Mouse (Mus musculus) liver, embryonic 14.5 days (tissue): Measurements from ENCODE around the gene Gm7544. TPM values are rescaled to one million over a fixed set of nuclear protein-coding genes. Genes with fewer than 3 reads are reported as not detected.
"Not testable (repeated sequence)": the region's sequence is repeated elsewhere in the genome, so short reads cannot be mapped to it uniquely, and the experiment has no call there.

ENCODE experiments used
- ATAC-seq: fragments of 200-750 bp; cut with Nextera tagmentation; 2 replicates; pipeline ENCODE4 v1.8.0; 2017; ENCODE audit warnings: moderate number of reproducible peaks, mild to moderate bottlenecking, moderate library complexity; ENCODE audit not compliant: insufficient read depth
- DNase-seq, 3 experiments: peaks; one replicate each; pipeline ENCODE4 v3.0.0-alpha.2; 2012 to 2013; ENCODE audit warnings: low read depth in 3 of 3, low spot score in 3 of 3
- H3K27ac ChIP-seq: fragments of 300-500 bp; sonication (generic); 2 replicates; pipeline ENCODE4 v1.5.1; 2014; ENCODE audit warnings: moderate library complexity, mild to moderate bottlenecking, control low read depth, inconsistent platforms
- H3K27me3 ChIP-seq: fragments of 300-500 bp; sonication (generic); 2 replicates; pipeline ENCODE4 v1.6.1; 2014; ENCODE audit warnings: mild to moderate bottlenecking, low read length, moderate library complexity; ENCODE audit not compliant: control insufficient read depth, insufficient read depth
- H3K36me3 ChIP-seq: fragments of 300-500 bp; sonication (generic); replicated peaks from 2 replicates; pipeline ENCODE4 v1.6.1; 2014; ENCODE audit warnings: low read depth; ENCODE audit not compliant: control insufficient read depth, insufficient read depth
- H3K4me1 ChIP-seq, 2 experiments: fragments of 200-500 bp in 1 of 2; fragments of 300-500 bp in 1 of 2; sonication (generic) in 1 of 2; replicated peaks; 2 replicates each; pipeline ENCODE4 v1.6.1; 2012 to 2014; ENCODE audit warnings: antibody characterized with exemption in 1 of 2, inconsistent platforms in 1 of 2, low read length in 1 of 2; ENCODE audit not compliant: control insufficient read depth in 2 of 2, insufficient read depth in 2 of 2
- H3K4me2 ChIP-seq: fragments of 300-500 bp; sonication (generic); 2 replicates; pipeline ENCODE4 v1.6.1; 2014; ENCODE audit warnings: low read depth, mild to moderate bottlenecking, control low read depth, moderate library complexity
- H3K4me3 ChIP-seq, 2 experiments: fragments of 200-500 bp in 1 of 2; fragments of 300-500 bp in 1 of 2; sonication (generic) in 1 of 2; 2 replicates each; pipeline ENCODE4 v1.5.1; 2012 to 2014; ENCODE audit warnings: low read depth in 2 of 2, low read length in 2 of 2, mild to moderate bottlenecking in 2 of 2, control low read depth in 1 of 2, inconsistent platforms in 1 of 2, moderate library complexity in 1 of 2; ENCODE audit not compliant: insufficient read depth in 1 of 2
- H3K9ac ChIP-seq: fragments of 300-500 bp; sonication (generic); replicated peaks from 2 replicates; pipeline ENCODE4 v1.6.1; 2014; ENCODE audit warnings: mild to moderate bottlenecking, control low read depth, moderate library complexity
- H3K9me3 ChIP-seq: fragments of 300-500 bp; sonication (generic); 2 replicates; pipeline ENCODE4 v1.6.1; 2016; ENCODE audit warnings: low read length, mixed read lengths; ENCODE audit not compliant: control insufficient read depth
- CTCF ChIP-seq: IDR thresholded peaks from 2 replicates; pipeline ENCODE4 v1.5.1; 2016; ENCODE audit warnings: antibody characterized with exemption, low read depth, control low read depth
- EP300 ChIP-seq: IDR thresholded peaks from 2 replicates; pipeline ENCODE4 v1.6.1; 2016; ENCODE audit warnings: antibody characterized with exemption, low read depth
- WGBS: fragments of 180-500 bp; shearing (Covaris S2); extraction: QIAGEN DNeasy Blood & Tissue Kit; methylation state at CpG from one replicate; pipeline ENCODE4 v1.1.7; 2014; ENCODE audit not compliant: insufficient replicate concordance; 5-methylcytosine and 5-hydroxymethylcytosine counted together
- polyA plus RNA-seq, 2 experiments: library from polyadenylated mRNA; depleted of rRNA in 1 of 2; stranded (reverse) in 1 of 2; unstranded in 1 of 2; fragments of >200 nt; fragmentation: Nextera tagmentation in 1 of 2; extraction: Ambion mirVana in 1 of 2; gene quantifications; 2 replicates each; pipeline versions ENCODE4 v1.2.1 to v1.2.3; 2012 to 2014

The Gm7544 gene
- polyA plus RNA-seq (2012; rRNA removed) (not detected in 2 replicates), polyA plus RNA-seq (2014; fragmentation: Nextera tagmentation; extraction: Ambion mirVana) (not detected in 2 replicates)

DNA sequence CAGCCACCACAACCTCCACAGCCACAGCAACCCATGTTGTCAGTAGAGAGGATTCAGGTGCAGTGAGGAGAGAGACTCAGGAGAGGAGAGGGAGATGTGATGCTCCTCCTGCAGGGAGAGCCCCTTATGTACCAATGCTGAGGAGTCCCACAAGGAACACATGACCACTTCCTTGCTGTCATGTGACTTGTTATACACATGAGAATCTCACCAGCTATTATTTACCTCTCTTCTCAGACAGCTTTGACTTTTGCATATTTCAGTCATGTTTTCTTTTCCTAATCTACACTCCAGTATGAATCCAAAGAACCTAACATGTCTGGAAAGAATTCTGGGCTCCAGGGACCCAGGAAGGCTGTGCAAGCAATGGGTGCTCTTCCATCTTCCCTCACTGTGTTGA lies at the start of gene Gm7544:
Gene Gm7544 (minus strand): TSS at position 101 of the 400 bp plus-strand sequence.
- not testable (repeated sequence) for H3K9me3 ChIP-seq, H3K27ac ChIP-seq, H3K4me1 ChIP-seq, H3K4me3 ChIP-seq, H3K27me3 ChIP-seq, H3K36me3 ChIP-seq, ATAC-seq, DNase-seq, H3K9ac ChIP-seq, H3K4me2 ChIP-seq

DNA sequence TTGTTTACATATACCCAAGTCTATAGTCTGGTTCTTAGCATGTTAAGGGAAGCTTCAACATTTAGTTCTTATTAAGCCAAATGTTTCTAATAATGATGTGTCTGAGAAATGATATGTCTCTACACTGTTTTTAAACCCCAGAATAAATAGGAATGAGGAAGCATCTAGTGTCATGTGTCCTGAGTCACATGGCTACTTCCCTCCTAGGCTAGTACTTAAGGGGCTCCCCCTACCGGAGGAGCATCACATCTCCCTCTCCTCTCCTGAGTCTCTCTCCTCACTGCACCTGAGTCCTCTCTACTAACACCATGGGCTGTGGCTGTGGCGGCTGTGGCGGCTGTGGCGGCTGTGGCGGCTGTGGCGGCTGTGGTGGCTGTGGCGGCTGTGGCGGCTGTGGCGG lies 44.5 kb upstream of the Gm7544 start, which contains the start of gene Gm47959:
Gene Gm47959 (plus strand): TSS at position 243 of the 400 bp plus-strand sequence.
- H3K27ac ChIP-seq, DNase-seq: not testable (repeated sequence)

DNA sequence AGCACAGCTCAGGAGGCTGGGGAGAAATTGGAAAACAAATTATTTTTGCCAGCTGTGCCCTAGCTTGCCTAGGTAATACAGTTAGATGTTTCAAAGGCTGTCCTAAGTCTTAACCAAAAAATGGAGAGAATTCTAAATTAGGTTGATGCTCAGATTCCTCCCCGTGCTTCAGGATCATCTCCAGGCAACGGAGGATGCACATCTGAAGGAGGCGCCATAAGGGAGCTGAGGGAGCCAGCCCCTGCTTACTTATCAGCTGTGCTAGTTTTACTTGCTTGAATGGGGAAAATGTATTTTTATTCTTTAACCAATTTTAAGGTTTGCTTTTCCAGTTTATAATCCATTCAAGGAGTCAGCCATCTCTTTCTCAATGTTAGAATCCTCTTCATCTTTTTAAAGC lies 38.1 kb upstream of the Gm7544 start:
- no peak for TF ChIP-seq CTCF
- TF ChIP-seq EP300 = no peak
- Histone ChIP-seq H3K4me2 (no peak overlapping the region), H3K9ac (no peak overlapping the region), H3K4me3 (no peak overlapping the region), H3K27me3 (no peaks in the 10 kb centered on the region), H3K27ac (no peak overlapping the region), H3K9me3 (no peaks in the 10 kb centered on the region), H3K36me3 (no peaks in the 10 kb centered on the region), H3K4me1 (no peaks in the 10 kb centered on the region)
- 58% methylated on average over 3 of the region's 3 CpGs for whole genome bisulfite sequencing
- no peak for DNase-seq
- no peak for ATAC-seq

More for the DNA sequence above, 44.5 kb upstream of the Gm7544 start, which contains the start of gene Gm47959:
- H3K4me1 ChIP-seq, ATAC-seq, H3K9me3 ChIP-seq, H3K9ac ChIP-seq, H3K4me3 ChIP-seq, H3K36me3 ChIP-seq, H3K4me2 ChIP-seq, H3K27me3 ChIP-seq: not testable (repeated sequence)
- WGBS = 77% methylated on average over 7 of the region's 9 CpGs

DNA sequence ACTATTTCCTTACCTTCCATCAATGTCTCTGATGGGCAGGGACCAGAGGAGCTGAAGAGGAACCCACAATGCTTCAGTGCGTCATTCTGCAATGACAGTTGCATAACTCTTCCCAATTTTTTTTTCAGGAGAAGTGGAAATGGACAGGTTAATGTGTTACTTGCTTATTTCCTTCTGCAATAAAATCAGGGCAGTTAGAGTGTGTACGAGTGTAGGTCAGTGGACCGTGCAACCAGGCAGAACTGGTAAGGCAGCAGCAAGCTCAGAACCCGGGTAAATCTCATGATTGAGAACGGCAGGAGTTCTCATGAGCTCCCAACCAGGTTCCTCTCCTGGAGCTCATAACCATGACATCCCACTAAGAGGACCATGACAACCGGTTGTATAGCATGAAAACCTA lies 36.3 kb upstream of the Gm7544 start:
- no peak overlapping the region for H3K4me2 ChIP-seq
- H3K27me3 ChIP-seq = no peaks in the 10 kb centered on the region
- TF ChIP-seq CTCF (no peak), EP300 (no peak)
- no peak overlapping the region for H3K4me3 ChIP-seq
- no peak for ATAC-seq
- no peak overlapping the region for H3K27ac ChIP-seq
- H3K9ac ChIP-seq = no peak overlapping the region
- no peaks in the 10 kb centered on the region for H3K36me3 ChIP-seq
- no peaks in the 10 kb centered on the region for H3K9me3 ChIP-seq
- WGBS = 47% methylated on average over 6 of the region's 6 CpGs
- DNase-seq = no peak
- H3K4me1 ChIP-seq = no peaks in the 10 kb centered on the region

DNA sequence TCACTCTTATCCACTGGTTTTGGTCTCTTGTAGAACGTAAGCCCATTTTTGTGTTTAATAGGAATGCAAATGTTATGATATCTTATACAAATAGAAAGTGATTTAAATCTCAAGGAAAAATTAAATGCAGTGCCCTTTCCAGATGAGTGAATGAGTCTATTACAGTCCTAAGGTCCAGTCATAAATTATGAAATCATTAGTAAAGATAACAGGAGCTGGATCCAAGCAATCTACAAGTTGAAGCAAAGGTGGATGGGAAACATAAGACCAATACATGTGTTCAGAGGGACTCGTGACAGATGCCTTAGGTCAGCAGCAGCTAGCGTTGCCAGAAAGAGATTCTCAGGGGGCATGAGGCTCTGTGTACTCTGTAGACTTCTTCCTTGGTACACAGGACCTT lies 35.8 kb upstream of the Gm7544 start:
- no peak for ATAC-seq

More for the DNA sequence above, 35.8 kb upstream of the Gm7544 start:
- no peak overlapping the region for H3K27ac ChIP-seq
- no peak overlapping the region for H3K4me2 ChIP-seq
- no peaks in the 10 kb centered on the region for H3K36me3 ChIP-seq
- H3K9ac ChIP-seq = no peak overlapping the region
- no peaks in the 10 kb centered on the region for H3K4me1 ChIP-seq
- no peaks in the 10 kb centered on the region for H3K9me3 ChIP-seq
- TF ChIP-seq EP300 = no peak
- TF ChIP-seq CTCF = no peak
- DNase-seq = no peak
- WGBS = 58% methylated on average over 3 of the region's 3 CpGs
- no peaks in the 10 kb centered on the region for H3K27me3 ChIP-seq
- no peak overlapping the region for H3K4me3 ChIP-seq
